Mouse (Mus musculus) embryonic facial prominence, embryonic 11.5 days (tissue): Measurements from ENCODE around the gene Rfpl4b. TPM values are rescaled to one million over a fixed set of nuclear protein-coding genes. Genes with fewer than 3 reads are reported as not detected.
A peak's percentile ranks its signal among the peaks of the same experiment; 100 is the strongest.
"Not testable (repeated sequence)": the region's sequence is repeated elsewhere in the genome, so short reads cannot be mapped to it uniquely, and the experiment has no call there.

Experiments
- ATAC-seq: fragments of 200-750 bp; cut with Nextera tagmentation; replicated peaks from 2 replicates; pipeline ENCODE4 v1.8.0; 2017; ENCODE audit warnings: low read depth; ENCODE audit not compliant: insufficient number of reproducible peaks, low FRiP score, low TSS enrichment
- DNase-seq: peaks from one replicate; pipeline ENCODE4 v3.0.0-alpha.2; 2015; ENCODE audit warnings: low spot score
- H3K27ac ChIP-seq: fragments of 300-500 bp; sonication (generic); replicated peaks from 2 replicates; pipeline ENCODE4 v1.5.1; 2014; ENCODE audit warnings: mild to moderate bottlenecking, low read depth, low read length, control low read depth
- H3K27me3 ChIP-seq: fragments of 300-500 bp; sonication (generic); 2 replicates; pipeline ENCODE4 v1.6.1; 2014; ENCODE audit warnings: mild to moderate bottlenecking, low read length, moderate library complexity, mixed read lengths; ENCODE audit not compliant: control insufficient read depth, insufficient read depth
- H3K36me3 ChIP-seq: fragments of 300-500 bp; sonication (generic); replicated peaks from 2 replicates; pipeline ENCODE4 v1.6.1; 2014; ENCODE audit warnings: low read depth, mild to moderate bottlenecking, low read length, moderate library complexity, mixed read lengths; ENCODE audit not compliant: control insufficient read depth, insufficient read depth
- H3K4me1 ChIP-seq: fragments of 300-500 bp; sonication (generic); 2 replicates; pipeline ENCODE4 v1.6.1; 2014; ENCODE audit warnings: low read length, mixed read lengths; ENCODE audit not compliant: control insufficient read depth, insufficient read depth
- H3K4me2 ChIP-seq: fragments of 300-500 bp; sonication (generic); 2 replicates; pipeline ENCODE4 v1.6.1; 2014; ENCODE audit warnings: low read depth, mild to moderate bottlenecking, control low read depth, low read length, moderate library complexity
- H3K4me3 ChIP-seq: fragments of 300-500 bp; sonication (generic); 2 replicates; pipeline ENCODE4 v1.5.1; 2014; ENCODE audit warnings: low read depth, low read length, control low read depth
- H3K9ac ChIP-seq: fragments of 300-500 bp; sonication (generic); replicated peaks from 2 replicates; pipeline ENCODE4 v1.6.1; 2014; ENCODE audit warnings: mild to moderate bottlenecking, control low read depth, low read length
- H3K9me3 ChIP-seq: fragments of 300-500 bp; sonication (generic); replicated peaks from 2 replicates; pipeline ENCODE4 v1.6.1; 2016; ENCODE audit warnings: mild to moderate bottlenecking, low read length, inconsistent platforms, mixed read lengths; ENCODE audit not compliant: control insufficient read depth
- WGBS: fragments of 180-500 bp; shearing (Covaris S2); extraction: QIAGEN DNeasy Blood & Tissue Kit; methylation state at CpG from one replicate; pipeline ENCODE4 v1.1.7; 2014; 5-methylcytosine and 5-hydroxymethylcytosine counted together
- polyA plus RNA-seq: library from polyadenylated mRNA; unstranded; fragments of >200 nt; fragmentation: Nextera tagmentation; extraction: Ambion mirVana; gene quantifications from 2 replicates; pipeline ENCODE4 v1.2.1, GENCODE M21; 2014

The Rfpl4b gene
- 0.21 TPM in 1 of 2 replicates, not detected in the other for polyA plus RNA-seq

- no peak within 1 kb of the TSS for H3K4me2 ChIP-seq
- H3K4me3 ChIP-seq = no peak within 1 kb of the TSS
- no peak for ATAC-seq
These were observed at the start of gene Rfpl4b for GRCm38 (mm10) chr10:38821679-38822078. Gene Rfpl4b, minus strand, starts transcription at chr10:38821779.

GRCm38 (mm10) chr10:38855186-38855585 is 33.6 kb upstream of the Rfpl4b start:
- ATAC-seq (no peak), DNase-seq (no peak)
- 41% methylated on average over 2 of the region's 2 CpGs for WGBS
- H3K4me3 ChIP-seq = no peak overlapping the region
- no peak overlapping the region for H3K27ac ChIP-seq
- no peaks in the 10 kb centered on the region for H3K36me3 ChIP-seq
- no peaks in the 10 kb centered on the region for H3K27me3 ChIP-seq
- no peak overlapping the region for H3K9ac ChIP-seq
- H3K4me1 ChIP-seq = no peaks in the 10 kb centered on the region
- no peaks in the 10 kb centered on the region for H3K9me3 ChIP-seq
- no peak overlapping the region for H3K4me2 ChIP-seq

More at GRCm38 (mm10) chr10:38821679-38822078, at the start of gene Rfpl4b:
- H3K27ac ChIP-seq = no peak within 1 kb of the TSS
- DNase-seq = no peak
- H3K36me3 ChIP-seq = no peaks in the 10 kb centered on the region
- no peaks in the 10 kb centered on the region for H3K4me1 ChIP-seq
- H3K9me3 ChIP-seq = no peaks in the 10 kb centered on the region; the same call in 1 of the 2 replicates
- WGBS = 92% methylated on average over 3 of the region's 3 CpGs
- H3K9ac ChIP-seq = no peak within 1 kb of the TSS
- H3K27me3 ChIP-seq = no peaks in the 10 kb centered on the region

GRCm38 (mm10) chr10:38850006-38850405 is 28.4 kb upstream of the Rfpl4b start:
- not testable (repeated sequence) for DNase-seq, H3K9me3 ChIP-seq, H3K4me1 ChIP-seq, H3K36me3 ChIP-seq, H3K9ac ChIP-seq, H3K27ac ChIP-seq, H3K4me3 ChIP-seq, ATAC-seq, H3K4me2 ChIP-seq, H3K27me3 ChIP-seq
- 52% methylated on average over 5 of the region's 5 CpGs for WGBS

GRCm38 (mm10) chr10:38848884-38849499 is 27.4 kb upstream of the Rfpl4b start:
- 18% methylated on average over 8 of the region's 8 CpGs for WGBS
- Histone ChIP-seq H3K4me2 (no peak overlapping the region), H3K9me3 (no peaks in the 10 kb centered on the region), H3K4me1 (no peaks in the 10 kb centered on the region), H3K9ac (no peak overlapping the region), H3K4me3 (no peak overlapping the region), H3K36me3 (no peaks in the 10 kb centered on the region), H3K27me3 (no peaks in the 10 kb centered on the region), H3K27ac (no peak overlapping the region)
- ATAC-seq (no peak), DNase-seq (peak; percentile 89)

GRCm38 (mm10) chr10:38848231-38848630 is 26.7 kb upstream of the Rfpl4b start:
- Histone ChIP-seq H3K36me3 (no peaks in the 10 kb centered on the region), H3K9me3 (no peaks in the 10 kb centered on the region), H3K27ac (no peak overlapping the region), H3K4me1 (no peaks in the 10 kb centered on the region), H3K27me3 (no peaks in the 10 kb centered on the region), H3K4me3 (no peak overlapping the region), H3K9ac (no peak overlapping the region), H3K4me2 (no peak overlapping the region)
- DNase-seq (no peak), ATAC-seq (no peak)
- WGBS = 94% methylated on average over 4 of the region's 4 CpGs

- no peak overlapping the region for H3K27ac ChIP-seq
- DNase-seq (peak; percentile 75), ATAC-seq (no peak)
- no peaks in the 10 kb centered on the region; the same call in 1 of the 2 replicates for H3K9me3 ChIP-seq
- H3K4me3 ChIP-seq = no peak overlapping the region
- no peaks in the 10 kb centered on the region for H3K27me3 ChIP-seq
- H3K4me2 ChIP-seq = no peak overlapping the region
- H3K9ac ChIP-seq = no peak overlapping the region
- H3K36me3 ChIP-seq = no peaks in the 10 kb centered on the region
- WGBS = 10% methylated on average over 1 of the region's 1 CpGs
- H3K4me1 ChIP-seq = no peaks in the 10 kb centered on the region
These were observed 2.2 kb upstream of the Rfpl4b start for GRCm38 (mm10) chr10:38823741-38824140.

- Histone ChIP-seq H3K9ac (no peak overlapping the region), H3K36me3 (no peaks in the 10 kb centered on the region), H3K27me3 (no peaks in the 10 kb centered on the region), H3K27ac (no peak overlapping the region), H3K9me3 (no peaks in the 10 kb centered on the region), H3K4me2 (no peak overlapping the region), H3K4me3 (no peak overlapping the region), H3K4me1 (no peaks in the 10 kb centered on the region)
- peak; percentile 45 for DNase-seq
- WGBS = 72% methylated on average over 2 of the region's 2 CpGs
- no peak for ATAC-seq
These were observed 15.5 kb downstream of the Rfpl4b start for GRCm38 (mm10) chr10:38806056-38806455.

- DNase-seq (no peak), ATAC-seq (no peak)
- no peaks in the 10 kb centered on the region for H3K9me3 ChIP-seq
- 91% methylated on average over 8 of the region's 8 CpGs for WGBS
- H3K27me3 ChIP-seq = no peaks in the 10 kb centered on the region
- no peaks in the 10 kb centered on the region for H3K36me3 ChIP-seq
- H3K27ac ChIP-seq = no peak overlapping the region
- no peaks in the 10 kb centered on the region for H3K4me1 ChIP-seq
- H3K9ac ChIP-seq = no peak overlapping the region
- H3K4me2 ChIP-seq = no peak overlapping the region
- no peak overlapping the region for H3K4me3 ChIP-seq
These were observed 17.5 kb downstream of the Rfpl4b start for GRCm38 (mm10) chr10:38804047-38804446.
